Mouse (Mus musculus) embryonic fibroblast, embryonic 13.5 days (primary cell): Measurements from ENCODE around the gene Pard3.

Experiments used
- CTCF ChIP-seq: IDR thresholded peaks from 2 replicates; pipeline ENCODE4 v1.5.1; 2011; ENCODE audit warnings: mild to moderate bottlenecking, control low read depth, low read length, moderate library complexity, borderline replicate concordance; ENCODE audit not compliant: insufficient read depth
- POLR2A ChIP-seq: IDR thresholded peaks from 2 replicates; pipeline ENCODE4 v1.6.1; 2011; ENCODE audit warnings: low read depth, mild to moderate bottlenecking, control low read depth, low read length, moderate library complexity

- TF ChIP-seq CTCF (no peak), POLR2A (no peak)
These were observed 133.0 kb downstream of the Pard3 start for GRCm38 (mm10) chr8:127196505-127197265.
